Mouse (Mus musculus) CD4-positive naive resting alpha-beta T cell, adult 76 days (primary cell): ENCODE data around the gene Arx. TPM values are rescaled to one million over a fixed set of nuclear protein-coding genes. Genes with fewer than 3 reads are reported as not detected.

Experiments
- total RNA-seq: library from RNA; stranded (reverse); gene quantifications from one replicate; pipeline ENCODE4 v1.2.4, GENCODE M21; 2023

Gene Arx
- not detected for total RNA-seq

GRCm38 (mm10) chrX:93286291-93286893, at the start of gene Arx:
TSS of gene Arx (plus strand) at chrX:93286445.

